Mouse (Mus musculus): ENCODE results near the gene Rbm14. TPM values are rescaled to one million over a fixed set of nuclear protein-coding genes. Genes with fewer than 3 reads are reported as not detected.
A peak's percentile ranks its signal among the peaks of the same experiment; 100 is the strongest.
"Not testable (repeated sequence)": the region's sequence is repeated elsewhere in the genome, so short reads cannot be mapped to it uniquely, and the experiment has no call there.

Gene Rbm14
- total RNA-seq, 2 experiments from 2014 or later = 53.4 to 61.0 TPM

DNA sequence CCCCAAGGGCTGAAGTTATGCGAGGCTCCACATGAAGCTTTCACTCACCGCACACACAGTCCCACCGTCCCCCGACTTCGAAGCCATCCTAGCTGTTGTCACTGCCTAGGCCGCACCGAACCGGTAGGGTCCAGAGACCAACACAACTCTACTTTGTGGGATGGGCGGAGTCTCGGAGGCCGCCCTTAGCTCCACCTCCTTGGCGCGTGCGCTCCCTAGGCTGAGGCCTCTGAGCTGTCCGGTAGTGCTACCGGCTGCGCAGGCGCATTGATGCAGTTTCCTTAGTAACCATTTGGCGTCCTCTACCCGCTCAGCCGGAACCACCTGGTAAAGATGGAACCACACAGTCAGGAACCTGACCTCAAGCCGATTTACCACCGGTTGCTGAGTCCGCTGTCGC is 27.7 kb upstream of the Rbm14 start, which contains the start of the genes Ccs and Ccdc87:
Gene Ccs, minus strand, starts transcription at position 184 of the 400 bp plus-strand sequence.
Gene Ccdc87, plus strand, starts transcription at position 218 of the 400 bp plus-strand sequence.
- Histone ChIP-seq H3K27ac (peak within 1 kb of the TSS; percentile 61; the same call in 1 of the 2 replicates), H3K4me3 (peak within 1 kb of the TSS; percentile 77)
- intact Hi-C loops (cut with DNase I) = loop anchor here (1.0 to 5.0 kb wide), 2 partner anchors 45 to 212 kb away; partner anchors contain the start of gene Rce1
- peak; percentile 95 to 96 for DNase-seq (ENCODE audit: extremely low spot score in 1 of 2, low spot score in 2 of 2)
- no peak; the same call in none of the 2 replicates for TF ChIP-seq CTCF (IDR thresholded peaks at IDR 0.05)

DNA sequence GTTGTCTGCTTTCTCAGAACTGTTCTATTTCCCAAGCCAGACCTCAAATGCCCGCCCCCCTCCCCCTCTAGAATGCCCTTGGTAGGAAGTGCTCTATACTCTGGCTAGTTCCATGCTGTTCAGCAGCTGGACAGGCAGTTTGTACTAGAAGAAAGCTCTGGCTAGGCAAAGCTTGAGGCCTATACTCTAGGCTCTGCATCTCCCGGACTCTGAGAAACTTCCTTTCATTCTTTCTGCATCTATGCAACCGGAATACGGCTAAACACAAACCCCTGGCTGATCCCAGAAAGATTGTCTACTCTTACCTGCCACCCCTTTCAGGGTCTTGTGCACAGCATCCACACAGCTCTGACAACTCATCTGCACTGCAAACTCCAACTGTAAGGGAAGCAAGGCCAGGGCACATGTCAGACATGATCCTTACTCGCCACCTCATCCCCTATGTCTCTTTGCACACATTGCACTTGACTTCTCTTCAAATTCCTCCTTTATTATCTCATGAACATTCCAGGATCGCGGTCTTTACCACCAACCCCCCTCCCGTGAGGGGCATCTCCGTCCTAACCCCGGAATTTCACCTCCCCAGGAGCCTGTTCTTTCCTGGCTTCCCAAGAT is 27.2 kb upstream of the Rbm14 start:
- TF ChIP-seq CTCF (IDR thresholded peaks at IDR 0.05) = no peak
- peak overlapping the region; percentile 77 for H3K4me3 ChIP-seq
- DNase-seq (ENCODE audit: extremely low spot score in 1 of 2, low spot score in 2 of 2) = no peak
- peak overlapping the region; percentile 61; the same call in 1 of the 2 replicates for H3K27ac ChIP-seq
- intact Hi-C loops (cut with DNase I) = loop anchor here (1.0 to 5.0 kb wide), 2 partner anchors 44 to 211 kb away; partner anchors contain the start of gene Rce1

DNA sequence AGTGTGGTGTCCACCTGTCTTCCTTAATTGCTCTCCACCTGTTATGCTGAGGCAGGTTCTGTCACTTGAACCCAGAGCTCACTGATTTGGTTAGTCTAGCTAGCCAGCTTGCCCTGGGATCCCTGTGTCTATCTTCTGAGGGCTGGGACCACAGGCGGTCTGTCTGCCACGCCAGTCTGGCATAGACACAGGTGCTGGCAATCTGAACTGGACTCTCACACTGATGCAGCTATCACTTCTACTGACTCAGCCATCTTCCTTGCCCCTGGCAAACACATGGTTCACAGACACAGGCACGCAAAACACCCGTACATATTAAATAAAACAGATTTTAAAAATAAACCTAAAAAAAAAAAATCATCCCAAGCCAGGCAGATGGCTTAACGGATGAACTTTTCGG is 25.6 kb upstream of the Rbm14 start:
- H3K27ac ChIP-seq = no peak overlapping the region
- TF ChIP-seq CTCF (IDR thresholded peaks at IDR 0.05) = no peak
- intact Hi-C loops (cut with DNase I) = loop anchor here (5.0 kb wide), 1 partner anchor 210 kb away; the partner anchor contains the start of gene Rce1
- no peak for DNase-seq (ENCODE audit: extremely low spot score in 1 of 2, low spot score in 2 of 2)
- no peak overlapping the region for H3K4me3 ChIP-seq

DNA sequence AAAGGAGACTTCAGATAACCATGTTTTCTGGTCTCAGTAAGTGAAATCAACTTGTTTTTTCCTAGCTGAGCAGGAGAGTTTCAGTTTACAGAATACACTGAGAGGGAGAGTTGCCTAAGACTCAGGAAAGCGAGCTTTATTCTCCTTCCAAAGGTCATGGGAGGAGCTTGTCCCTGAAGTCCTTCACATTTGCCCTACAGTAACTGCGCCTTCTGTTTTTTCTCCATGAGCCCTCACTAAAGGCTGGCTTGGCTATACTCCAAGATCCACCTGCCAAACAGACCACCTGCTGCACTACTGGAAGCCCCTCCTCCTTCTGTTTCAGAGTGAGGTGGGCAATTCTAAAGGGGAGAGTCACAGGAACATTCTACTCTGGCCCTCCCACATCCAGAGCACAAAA is 24.7 kb upstream of the Rbm14 start:
- intact Hi-C loops (cut with DNase I) = loop anchor here (5.0 kb wide), 1 partner anchor 209 kb away; the partner anchor contains the start of gene Rce1

DNA sequence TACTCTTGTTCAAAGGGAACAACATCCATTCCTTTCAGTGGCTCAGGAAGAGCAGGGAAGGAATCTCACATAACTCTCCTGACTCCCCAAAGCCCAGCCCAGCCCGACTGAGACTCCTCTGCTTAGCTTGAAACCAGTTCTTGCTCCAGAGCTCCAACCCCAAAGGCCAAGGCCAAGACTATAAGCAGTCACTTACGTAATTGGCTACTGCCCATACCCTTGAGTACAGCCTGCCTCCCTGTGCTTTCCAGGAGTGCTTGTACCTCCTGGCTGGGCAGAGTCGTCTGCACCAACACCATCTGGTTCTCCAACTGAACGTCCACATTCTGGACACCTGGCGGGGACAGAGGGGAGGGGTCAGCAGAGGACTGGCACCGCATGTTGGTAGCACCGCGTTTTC is 22.5 kb upstream of the Rbm14 start:
- intact Hi-C loops (cut with DNase I) = no loop called here
- TF ChIP-seq CTCF (IDR thresholded peaks at IDR 0.05) = no peak

More for the DNA sequence above, 24.7 kb upstream of the Rbm14 start:
- DNase-seq (ENCODE audit: extremely low spot score in 1 of 2, low spot score in 2 of 2) = no peak
- TF ChIP-seq CTCF (IDR thresholded peaks at IDR 0.05) = no peak
- H3K27ac ChIP-seq = no peak overlapping the region
- no peak overlapping the region for H3K4me3 ChIP-seq

DNA sequence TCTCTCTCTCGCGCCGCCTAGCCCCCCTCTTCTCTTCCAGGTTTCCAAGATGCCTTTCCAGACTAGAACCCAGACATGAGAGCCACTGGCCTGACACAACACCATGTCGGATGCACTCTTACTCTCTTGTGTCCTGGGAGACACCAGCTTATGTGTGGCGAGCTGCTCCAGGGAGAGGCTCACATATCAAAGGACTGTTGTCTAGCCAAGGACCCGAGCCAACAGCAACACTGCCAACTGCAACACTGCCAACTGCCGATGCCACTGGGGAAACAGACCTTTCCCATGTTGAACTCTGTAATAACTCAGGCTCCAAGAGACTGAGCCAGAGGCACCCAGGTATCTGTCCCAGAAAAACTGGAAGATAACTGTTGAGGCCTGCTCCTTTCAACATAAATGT is 17.7 kb upstream of the Rbm14 start:
- H3K27ac ChIP-seq = no peak overlapping the region
- intact Hi-C loops (cut with DNase I) = no loop called here
- H3K4me3 ChIP-seq = no peak overlapping the region
- peak in 1 of 2 experiments; percentile 33 for DNase-seq (ENCODE audit: extremely low spot score in 1 of 2, low spot score in 2 of 2)
- TF ChIP-seq CTCF (IDR thresholded peaks at IDR 0.05) = no peak

More for the DNA sequence above, 22.5 kb upstream of the Rbm14 start:
- Histone ChIP-seq H3K4me3 (no peak overlapping the region), H3K27ac (no peak overlapping the region)
- no peak for DNase-seq (ENCODE audit: extremely low spot score in 1 of 2, low spot score in 2 of 2)

DNA sequence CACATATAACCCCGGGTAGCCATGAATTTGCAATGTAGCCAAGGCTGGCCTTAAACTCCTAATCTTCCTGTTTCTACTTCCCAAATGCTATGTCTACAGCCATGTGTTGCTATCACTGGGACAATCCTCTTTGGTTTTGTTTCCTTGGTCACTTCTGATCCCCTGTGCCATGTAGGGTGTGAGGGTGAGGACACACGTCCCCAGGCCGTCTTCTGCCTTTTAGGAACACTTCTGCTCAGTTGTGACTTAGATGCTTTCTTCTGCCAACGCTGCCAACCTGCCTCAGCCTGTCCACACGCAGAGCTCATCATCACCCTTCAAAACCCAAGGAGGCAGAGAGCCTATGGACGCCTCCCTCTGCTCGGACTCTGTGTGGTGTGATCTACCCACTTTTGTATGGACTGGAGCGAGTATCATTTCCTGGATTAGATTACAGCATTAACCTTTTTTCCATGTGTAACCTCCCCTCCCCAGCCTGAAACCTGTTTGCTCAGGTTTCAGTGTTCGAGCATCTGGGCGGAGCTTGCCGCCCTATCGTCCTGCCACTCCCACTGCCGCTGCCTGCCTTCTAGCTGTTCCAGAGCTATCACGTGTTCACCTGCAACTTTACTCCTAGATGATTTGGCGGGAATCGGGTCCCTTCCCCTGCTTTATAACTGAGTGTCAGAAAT is 17.1 kb upstream of the Rbm14 start:
- Histone ChIP-seq H3K4me3 (no peak overlapping the region), H3K27ac (no peak overlapping the region)
- no peak for DNase-seq (ENCODE audit: extremely low spot score in 1 of 2, low spot score in 2 of 2)
- no peak for TF ChIP-seq CTCF (IDR thresholded peaks at IDR 0.05)
- intact Hi-C loops (cut with DNase I) = no loop called here

DNA sequence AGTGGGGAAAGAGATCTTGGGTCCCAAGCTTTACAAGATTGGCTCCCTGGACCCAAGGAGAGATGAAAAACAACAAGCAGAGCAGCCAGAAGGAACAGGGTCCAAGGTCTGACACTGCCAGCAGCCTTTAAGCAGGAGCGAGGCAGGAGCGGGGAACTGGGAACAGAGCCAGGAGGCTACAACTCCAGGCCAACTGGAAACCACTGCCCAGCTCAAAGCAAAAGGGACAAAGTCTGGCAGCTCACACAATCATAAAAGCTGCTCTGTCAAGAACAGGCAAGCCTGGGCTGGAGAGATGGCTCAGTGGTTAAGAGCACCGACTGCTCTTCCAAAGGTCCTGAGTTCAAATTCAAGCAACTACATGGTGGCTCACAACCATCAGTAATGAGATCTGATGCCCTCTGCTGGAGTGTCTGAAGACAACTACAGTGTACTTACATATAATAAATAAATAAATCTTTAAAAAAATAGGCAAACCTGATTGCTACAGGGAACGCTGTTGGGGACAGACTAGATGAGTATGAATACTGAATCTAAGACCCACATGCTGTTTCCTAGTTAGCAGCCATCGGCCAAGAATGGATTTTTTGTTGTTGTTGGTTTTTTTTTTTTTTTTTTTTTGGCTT is 9.4 kb upstream of the Rbm14 start:
- intact Hi-C loops (cut with DNase I) = no loop called here
- H3K4me3 ChIP-seq = no peak overlapping the region
- H3K27ac ChIP-seq = no peak overlapping the region
- DNase-seq (ENCODE audit: extremely low spot score in 1 of 2, low spot score in 2 of 2) = peak; percentile 47 to 69
- TF ChIP-seq CTCF (IDR thresholded peaks at IDR 0.05) = peak; percentile 28

DNA sequence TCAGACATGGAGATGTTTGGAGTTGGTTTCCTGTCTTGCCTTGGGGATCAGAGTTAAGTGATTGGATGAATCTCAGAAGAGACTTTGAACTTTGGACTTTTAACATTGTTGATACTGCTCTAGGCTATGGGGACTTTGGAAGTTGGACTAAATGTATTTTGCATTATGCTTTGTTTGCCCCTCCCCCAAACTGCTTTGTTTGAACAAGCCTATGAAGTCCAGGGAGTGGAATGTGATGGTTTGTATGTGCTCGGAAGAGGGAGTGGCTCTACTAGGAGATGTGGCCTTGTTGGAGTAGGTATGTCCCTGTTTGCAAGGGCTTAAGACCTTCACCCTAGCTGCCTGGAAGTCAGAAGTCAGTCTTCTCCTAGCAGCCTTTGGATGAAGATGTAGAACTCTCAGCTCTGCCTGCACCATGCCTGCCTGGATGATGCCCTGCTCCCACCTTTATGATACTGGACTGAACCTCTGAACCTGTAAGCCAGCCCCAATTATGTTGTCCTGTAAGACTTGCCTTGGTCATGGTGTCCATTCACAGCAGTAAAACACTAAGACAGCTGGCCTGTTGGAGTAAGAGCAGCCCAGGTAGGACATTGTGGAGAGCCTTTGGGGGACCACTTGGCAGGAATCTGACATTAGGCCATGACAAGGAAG is 5.9 kb upstream of the Rbm14 start:
- Histone ChIP-seq H3K4me3 (no peak overlapping the region), H3K27ac (no peak overlapping the region)
- intact Hi-C loops (cut with DNase I) = no loop called here
- DNase-seq (ENCODE audit: extremely low spot score in 1 of 2, low spot score in 2 of 2) = no peak
- TF ChIP-seq CTCF (IDR thresholded peaks at IDR 0.05) = no peak

DNA sequence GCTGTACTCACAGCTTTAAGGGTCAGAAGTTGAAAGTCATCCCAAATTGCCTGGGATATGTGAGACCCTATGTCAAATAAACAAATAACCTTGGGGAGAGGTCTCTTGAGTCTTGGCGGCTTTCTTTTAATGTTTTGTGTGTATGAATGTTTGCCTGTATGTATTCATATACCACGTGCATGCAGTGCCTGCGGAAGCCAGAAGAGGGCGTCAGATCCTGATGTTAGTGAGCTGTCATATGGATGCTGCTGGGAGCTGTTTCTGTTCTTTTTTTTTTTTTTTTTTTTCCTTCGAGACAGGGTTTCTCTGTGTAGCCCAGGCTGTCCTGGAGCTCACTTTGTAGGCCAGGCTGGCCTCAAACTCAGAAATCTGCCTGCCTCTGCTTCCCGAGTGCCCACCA is 1.6 kb upstream of the Rbm14 start:
- Histone ChIP-seq H3K4me3 (no peak overlapping the region), H3K27ac (no peak overlapping the region)
- TF ChIP-seq CTCF (IDR thresholded peaks at IDR 0.05) = peak; percentile 15
- no peak for DNase-seq (ENCODE audit: extremely low spot score in 1 of 2, low spot score in 2 of 2)
- intact Hi-C loops (cut with DNase I) = loop anchor here (5.0 kb wide), 1 partner anchor 56 kb away; the partner anchor contains the start of gene Rbm4b

DNA sequence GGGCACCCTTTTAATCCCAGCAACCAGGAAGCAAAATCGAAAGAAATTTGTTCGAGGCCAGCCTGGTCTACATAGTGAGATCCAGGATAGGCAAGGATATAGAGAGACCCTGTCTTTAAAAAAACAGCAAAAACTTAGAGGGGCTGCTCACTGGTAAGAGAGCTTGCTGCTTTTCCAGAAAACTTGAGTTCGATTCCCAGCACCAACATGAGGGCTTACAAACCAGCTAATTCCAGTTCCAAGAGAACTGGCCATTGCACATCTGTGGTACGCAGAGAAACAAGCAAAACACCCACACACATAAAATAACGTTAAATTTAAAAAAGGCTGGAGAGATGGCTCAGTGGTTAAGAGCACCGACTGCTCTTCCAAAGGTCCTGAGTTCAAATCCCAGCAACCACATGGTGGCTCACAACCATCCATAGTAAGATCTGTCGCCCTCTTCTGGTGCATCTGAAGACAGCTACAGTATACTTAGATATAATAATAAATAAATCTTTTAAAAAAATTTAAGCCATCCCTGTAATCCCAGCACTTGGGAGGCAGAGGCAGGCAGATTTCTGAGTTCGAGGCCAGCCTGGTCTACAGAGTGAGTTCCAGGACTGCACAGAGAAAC is 1.0 kb upstream of the Rbm14 start:
- intact Hi-C loops (cut with DNase I) = loop anchor here (5.0 kb wide), 1 partner anchor 55 kb away; the partner anchor contains the start of gene Rbm4b
- Histone ChIP-seq H3K4me3 (peak overlapping the region; percentile 60), H3K27ac (peak overlapping the region; percentile 85)
- not testable (repeated sequence) for DNase-seq (ENCODE audit: extremely low spot score in 1 of 2, low spot score in 2 of 2)

Data from left cerebral cortex, adult 2 months (tissue).